Mouse (Mus musculus) intestine, embryonic 16.5 days (tissue): ENCODE measurements around the gene Cask. TPM values are rescaled to one million over a fixed set of nuclear protein-coding genes. Genes with fewer than 3 reads are reported as not detected.

Experiments
- ATAC-seq: fragments of 200-750 bp; cut with Nextera tagmentation; 2 replicates; pipeline ENCODE4 v1.8.0; 2017; ENCODE audit warnings: moderate TSS enrichment, moderate library complexity
- H3K27ac ChIP-seq: fragments of 300-500 bp; sonication (generic); 2 replicates; pipeline ENCODE4 v1.5.1; 2014; ENCODE audit warnings: mild to moderate bottlenecking, low read length
- H3K27me3 ChIP-seq: fragments of 300-500 bp; sonication (generic); replicated peaks from 2 replicates; pipeline ENCODE4 v1.6.1; 2014; ENCODE audit warnings: low read length, control low read depth, mixed read lengths; ENCODE audit not compliant: control insufficient read depth, insufficient read depth
- H3K36me3 ChIP-seq: fragments of 300-500 bp; sonication (generic); 2 replicates; pipeline ENCODE4 v1.6.1; 2014; ENCODE audit warnings: low read length, control low read depth; ENCODE audit not compliant: control insufficient read depth, insufficient read depth
- H3K4me1 ChIP-seq: fragments of 300-500 bp; sonication (generic); 2 replicates; pipeline ENCODE4 v1.6.1; 2014; ENCODE audit warnings: low read length, control low read depth, mixed read lengths; ENCODE audit not compliant: control insufficient read depth, insufficient read depth
- H3K4me2 ChIP-seq: fragments of 300-500 bp; sonication (generic); 2 replicates; pipeline ENCODE4 v1.6.1; 2014; ENCODE audit warnings: low read depth, low read length, control low read depth
- H3K4me3 ChIP-seq: fragments of 300-500 bp; sonication (generic); 2 replicates; pipeline ENCODE4 v1.5.1; 2014; ENCODE audit warnings: mild to moderate bottlenecking, low read length
- H3K9ac ChIP-seq: fragments of 300-500 bp; sonication (generic); 2 replicates; pipeline ENCODE4 v1.6.1; 2014; ENCODE audit warnings: low read depth, low read length
- H3K9me3 ChIP-seq: fragments of 300-500 bp; sonication (generic); 2 replicates; pipeline ENCODE4 v1.6.1; 2016; ENCODE audit warnings: low read length, control low read depth; ENCODE audit not compliant: control insufficient read depth
- WGBS: fragments of 180-500 bp; shearing (Covaris S2); extraction: QIAGEN DNeasy Blood & Tissue Kit; methylation state at CpG from one replicate; pipeline ENCODE4 v1.1.7; 2014; 5-methylcytosine and 5-hydroxymethylcytosine counted together
- polyA plus RNA-seq: library from polyadenylated mRNA; unstranded; fragments of >200 nt; fragmentation: Nextera tagmentation; extraction: Ambion mirVana; gene quantifications from 2 replicates; pipeline ENCODE4 v1.2.1, GENCODE M21; 2015

Cask gene
- polyA plus RNA-seq, 1 experiment from 2014 or later = 10.1 TPM

DNA sequence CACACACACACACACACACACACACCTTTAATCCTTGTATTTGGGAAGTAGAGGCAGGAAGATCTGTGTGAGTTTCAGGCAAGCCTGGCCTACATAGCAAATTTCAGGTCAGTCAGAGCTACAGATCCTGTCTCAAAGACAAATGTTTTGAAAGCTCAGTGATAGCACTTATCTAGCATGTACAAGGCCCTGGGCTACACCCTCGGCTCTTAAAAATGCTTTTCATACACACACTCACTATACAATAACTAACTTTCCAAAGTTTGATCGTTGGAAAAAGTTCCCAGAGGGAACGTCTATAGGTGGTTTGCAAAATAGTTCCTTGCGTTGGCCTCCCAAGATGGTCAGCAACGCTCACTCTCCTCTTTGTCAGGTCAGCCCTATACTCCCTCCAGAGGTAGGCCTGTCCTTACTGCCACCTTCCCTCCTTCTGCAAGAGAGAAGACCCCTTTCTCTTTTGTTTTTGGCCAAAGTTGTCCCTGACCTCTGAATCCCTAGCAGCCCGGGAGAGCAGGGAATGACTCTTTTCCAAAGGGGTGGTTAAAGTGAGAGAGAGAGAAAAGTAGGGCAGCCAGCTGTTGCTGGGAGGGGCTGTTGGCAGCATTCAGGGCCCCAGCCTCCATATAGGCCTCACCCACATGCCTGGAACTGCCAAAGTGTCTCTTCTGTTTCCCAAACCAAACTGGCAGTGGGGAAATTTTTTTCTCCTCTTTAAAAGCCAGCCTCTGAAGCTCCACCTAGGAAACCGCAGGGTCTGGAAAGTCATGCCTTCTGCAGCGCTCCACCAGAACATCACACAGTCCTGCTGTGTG is 356.1 kb downstream of the Cask start:
- Histone ChIP-seq H3K4me2 (no peak overlapping the region), H3K4me1 (no peaks in the 10 kb centered on the region), H3K27me3 (no peaks in the 10 kb centered on the region; the same call in 1 of the 2 replicates), H3K9me3 (no peaks in the 10 kb centered on the region), H3K9ac (no peak overlapping the region), H3K4me3 (no peak overlapping the region), H3K27ac (no peak overlapping the region), H3K36me3 (no peaks in the 10 kb centered on the region)
- ATAC-seq = no peak
- 80% methylated on average over 8 of the region's 8 CpGs for WGBS

DNA sequence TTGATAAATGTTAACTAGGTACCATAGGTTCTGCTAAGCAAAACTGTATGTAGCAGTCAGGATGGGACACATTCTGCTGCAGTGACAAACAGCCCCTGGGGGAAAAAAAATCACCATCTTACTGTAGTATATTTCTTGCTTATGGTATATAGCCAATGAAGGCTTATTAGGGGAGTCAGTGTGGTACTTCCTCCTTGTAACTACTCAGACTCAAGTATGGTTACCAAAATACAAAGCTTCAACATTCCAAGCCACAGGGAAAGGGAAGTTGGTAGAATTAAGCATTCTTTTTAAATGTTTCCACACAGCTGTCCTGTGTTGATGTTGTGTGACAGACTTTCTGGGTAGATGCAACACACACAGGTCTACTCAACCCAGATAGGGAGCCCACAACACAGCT is 358.2 kb downstream of the Cask start:
- Histone ChIP-seq H3K27me3 (no peaks in the 10 kb centered on the region; the same call in 1 of the 2 replicates), H3K4me3 (no peak overlapping the region), H3K9ac (no peak overlapping the region), H3K27ac (no peak overlapping the region), H3K9me3 (no peaks in the 10 kb centered on the region), H3K4me2 (no peak overlapping the region), H3K36me3 (no peaks in the 10 kb centered on the region), H3K4me1 (no peaks in the 10 kb centered on the region)
- no peak for ATAC-seq

DNA sequence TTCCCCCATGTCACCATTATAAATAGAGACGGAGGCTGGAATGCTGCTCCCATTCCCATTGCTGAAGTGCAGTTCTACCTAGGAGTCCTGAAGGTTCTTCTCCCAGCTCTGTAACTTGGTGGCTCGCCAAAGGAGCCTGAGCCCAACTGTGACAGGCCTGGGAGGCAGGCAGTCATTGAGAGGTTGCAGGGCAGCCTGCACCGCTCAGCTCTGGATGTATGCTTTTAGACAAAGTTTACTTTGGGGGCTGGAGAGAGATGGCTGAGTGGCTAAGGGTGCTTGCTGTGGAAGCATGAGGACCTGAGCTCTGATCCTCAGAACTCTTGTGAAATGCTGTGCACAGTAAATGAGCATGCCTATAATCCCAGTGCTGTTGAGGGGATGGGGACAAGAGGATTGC is 360.2 kb downstream of the Cask start:
- Histone ChIP-seq H3K27me3 (no peaks in the 10 kb centered on the region; the same call in 1 of the 2 replicates), H3K4me3 (no peak overlapping the region), H3K9me3 (peaks cover under 1% of the 10 kb centered on the region; the same call in 1 of the 2 replicates), H3K4me1 (no peaks in the 10 kb centered on the region), H3K36me3 (no peaks in the 10 kb centered on the region), H3K27ac (no peak overlapping the region), H3K4me2 (no peak overlapping the region), H3K9ac (no peak overlapping the region)
- ATAC-seq = no peak
- 53% methylated on average over 3 of the region's 3 CpGs for WGBS

DNA sequence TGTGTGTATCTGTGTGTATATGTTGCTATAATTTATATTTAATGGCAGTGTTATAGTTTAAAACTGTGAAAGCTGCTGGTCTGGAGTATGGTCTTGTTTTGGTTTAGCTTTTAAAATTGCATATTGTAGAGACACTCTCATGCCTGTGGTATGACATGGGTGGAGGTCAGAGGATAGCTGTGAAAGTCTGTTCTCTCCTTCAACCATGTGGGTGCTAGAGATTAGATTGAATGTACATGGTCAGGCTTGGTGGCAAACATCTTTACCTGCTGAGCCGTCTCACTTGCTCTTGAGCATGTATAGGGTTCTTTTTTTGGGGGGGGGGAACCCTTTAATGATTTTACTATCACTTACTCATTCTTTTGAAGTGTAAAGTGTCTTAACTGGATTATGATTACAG is 361.4 kb downstream of the Cask start:
- Histone ChIP-seq H3K9ac (no peak overlapping the region), H3K4me2 (no peak overlapping the region), H3K4me1 (no peaks in the 10 kb centered on the region), H3K27ac (no peak overlapping the region), H3K36me3 (no peaks in the 10 kb centered on the region), H3K27me3 (no peaks in the 10 kb centered on the region; the same call in 1 of the 2 replicates), H3K4me3 (no peak overlapping the region), H3K9me3 (peaks cover 3% of the 10 kb centered on the region; the same call in 1 of the 2 replicates)
- ATAC-seq = no peak
- WGBS = 59% methylated on average over 1 of the region's 1 CpGs

DNA sequence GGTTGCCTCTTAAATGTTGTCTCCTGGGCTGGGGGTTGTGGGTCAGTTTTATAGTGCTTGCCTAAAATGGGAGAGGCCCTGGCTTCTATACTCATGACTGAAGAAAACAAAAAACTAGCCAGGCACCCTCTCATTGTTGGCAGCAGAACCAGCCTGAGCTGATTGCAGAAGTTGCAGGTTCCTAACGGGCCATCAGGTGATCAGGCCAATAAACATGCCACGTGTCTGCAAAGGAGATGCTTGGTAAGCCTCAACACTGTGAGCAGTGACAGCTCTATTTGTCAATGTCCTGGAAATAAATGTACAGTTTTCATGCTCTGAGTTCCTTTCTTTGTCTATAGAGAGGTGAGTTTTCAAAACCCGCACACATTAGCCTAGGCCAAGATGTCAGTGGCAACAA is 362.2 kb downstream of the Cask start:
- no peaks in the 10 kb centered on the region for H3K4me1 ChIP-seq
- WGBS = 65% methylated on average over 3 of the region's 3 CpGs

DNA sequence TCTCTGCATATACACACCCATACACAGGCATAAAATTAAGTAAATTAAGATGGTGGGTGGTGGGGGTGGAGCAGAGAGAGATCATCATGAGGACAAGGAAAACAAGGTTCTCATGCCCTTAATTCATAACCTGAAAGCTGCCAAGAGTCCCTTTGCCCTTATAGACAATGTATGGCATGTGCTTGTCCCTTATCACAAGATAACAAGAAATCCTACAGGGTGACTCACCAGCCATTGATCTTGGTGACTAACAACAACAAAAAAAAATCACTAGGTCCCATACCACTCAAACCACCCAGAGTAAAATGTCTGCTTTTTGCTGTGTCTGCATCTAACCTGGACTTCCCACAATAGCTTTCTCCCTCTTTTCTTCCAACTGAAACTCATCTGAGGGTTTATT is 366.7 kb downstream of the Cask start:
- Histone ChIP-seq H3K27ac (no peak overlapping the region), H3K9me3 (peaks cover 3% of the 10 kb centered on the region; the same call in 1 of the 2 replicates), H3K27me3 (no peaks in the 10 kb centered on the region), H3K36me3 (no peaks in the 10 kb centered on the region), H3K4me3 (no peak overlapping the region), H3K4me1 (no peaks in the 10 kb centered on the region), H3K4me2 (no peak overlapping the region), H3K9ac (no peak overlapping the region)
- ATAC-seq = no peak

More for the DNA sequence above, 362.2 kb downstream of the Cask start:
- Histone ChIP-seq H3K27ac (no peak overlapping the region), H3K27me3 (no peaks in the 10 kb centered on the region; the same call in 1 of the 2 replicates), H3K9ac (no peak overlapping the region), H3K4me2 (no peak overlapping the region), H3K36me3 (no peaks in the 10 kb centered on the region), H3K9me3 (peaks cover 3% of the 10 kb centered on the region; the same call in 1 of the 2 replicates), H3K4me3 (no peak overlapping the region)
- no peak for ATAC-seq

DNA sequence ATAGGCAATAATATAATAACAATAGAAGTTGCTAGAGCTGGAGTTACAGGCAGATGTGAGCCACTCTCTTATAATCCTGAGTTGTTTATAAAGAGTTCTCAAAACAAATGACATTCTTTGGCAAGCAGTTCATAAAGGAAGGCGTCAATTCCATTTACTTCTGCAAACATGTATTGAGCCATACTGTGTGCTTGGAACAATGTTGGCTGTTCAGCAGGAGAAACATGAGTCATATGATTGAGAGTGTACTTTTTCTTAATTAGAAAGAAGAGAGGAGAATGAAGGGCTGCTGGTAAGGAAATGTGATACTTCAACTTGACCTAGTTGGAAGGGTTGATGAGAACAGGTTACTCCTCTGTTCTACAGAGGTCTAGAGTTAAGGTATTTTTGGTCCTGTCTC is 368.6 kb downstream of the Cask start:
- H3K4me1 ChIP-seq = no peaks in the 10 kb centered on the region
- no peak overlapping the region for H3K4me3 ChIP-seq
- no peak for ATAC-seq
- WGBS = 49% methylated on average over 1 of the region's 1 CpGs
- no peaks in the 10 kb centered on the region for H3K27me3 ChIP-seq
- no peak overlapping the region for H3K27ac ChIP-seq
- no peak overlapping the region for H3K4me2 ChIP-seq
- H3K9ac ChIP-seq = no peak overlapping the region
- peaks cover 3% of the 10 kb centered on the region; the same call in 1 of the 2 replicates for H3K9me3 ChIP-seq
- H3K36me3 ChIP-seq = no peaks in the 10 kb centered on the region

DNA sequence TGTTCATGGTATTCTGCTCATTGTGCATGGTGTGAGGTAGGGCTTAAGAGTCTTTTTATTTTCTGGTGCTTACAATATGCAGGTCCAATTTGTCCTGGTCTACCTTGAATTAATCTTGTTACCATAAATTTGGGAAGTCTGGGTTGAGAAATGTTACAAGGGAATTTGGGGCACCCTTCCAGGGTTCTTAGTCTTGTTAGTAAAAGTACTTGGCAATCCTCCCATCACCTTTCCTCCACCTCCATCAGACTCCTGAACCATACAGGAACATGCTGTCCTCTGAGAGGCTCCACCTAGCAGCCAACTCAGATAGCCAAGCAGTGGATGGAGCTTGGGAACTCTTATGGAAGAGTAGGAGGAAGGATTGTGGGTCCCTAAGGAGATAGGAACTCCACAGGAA is 371.6 kb downstream of the Cask start:
- Histone ChIP-seq H3K9ac (no peak overlapping the region), H3K27ac (no peak overlapping the region), H3K4me1 (no peaks in the 10 kb centered on the region), H3K27me3 (no peaks in the 10 kb centered on the region; the same call in 1 of the 2 replicates), H3K9me3 (no peaks in the 10 kb centered on the region), H3K36me3 (no peaks in the 10 kb centered on the region), H3K4me3 (no peak overlapping the region), H3K4me2 (no peak overlapping the region)
- no peak for ATAC-seq

DNA sequence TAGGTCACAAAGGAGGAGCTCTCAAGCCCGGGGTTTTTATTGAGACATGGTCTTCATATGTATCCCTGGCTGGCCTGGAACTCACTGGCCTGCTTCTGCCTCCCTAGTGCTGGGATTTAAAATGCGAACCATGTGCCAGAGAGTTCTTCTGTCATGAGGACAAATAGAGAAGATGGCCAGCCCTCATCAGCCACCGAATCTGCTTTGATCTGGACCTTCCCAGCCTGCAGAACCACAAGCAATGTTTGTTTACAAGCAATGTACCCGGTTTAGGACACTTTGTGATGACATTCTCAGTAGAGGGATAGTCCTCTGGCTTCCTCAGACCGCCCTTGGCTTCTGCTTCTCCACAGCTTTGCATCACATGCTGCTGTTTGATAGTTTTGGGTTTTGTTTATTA is 372.9 kb downstream of the Cask start:
- Histone ChIP-seq H3K27me3 (no peaks in the 10 kb centered on the region; the same call in 1 of the 2 replicates), H3K4me3 (no peak overlapping the region), H3K9me3 (no peaks in the 10 kb centered on the region), H3K27ac (no peak overlapping the region), H3K4me2 (no peak overlapping the region), H3K36me3 (no peaks in the 10 kb centered on the region), H3K4me1 (no peaks in the 10 kb centered on the region), H3K9ac (no peak overlapping the region)
- 63% methylated on average over 5 of the region's 5 CpGs for WGBS
- ATAC-seq = no peak
